Mouse (Mus musculus) liver, postnatal 0 days (tissue): Measurements from ENCODE around the gene Nat8f1. TPM values are rescaled to one million over a fixed set of nuclear protein-coding genes. Genes with fewer than 3 reads are reported as not detected.
"Not testable (repeated sequence)": the region's sequence is repeated elsewhere in the genome, so short reads cannot be mapped to it uniquely, and the experiment has no call there.

ENCODE experiments used
- ATAC-seq: fragments of 200-750 bp; cut with Nextera tagmentation; 2 replicates; pipeline ENCODE4 v1.8.0; 2017; ENCODE audit warnings: mild to moderate bottlenecking, moderate library complexity
- DNase-seq: peaks from one replicate; pipeline ENCODE4 v3.0.0-alpha.2; 2016
- H3K27ac ChIP-seq: fragments of 300-500 bp; sonication (generic); 2 replicates; pipeline ENCODE4 v1.5.1; 2014; ENCODE audit warnings: antibody characterized with exemption, moderate library complexity, mild to moderate bottlenecking, low read depth
- H3K27me3 ChIP-seq: fragments of 300-500 bp; sonication (generic); 2 replicates; pipeline ENCODE4 v1.6.1; 2014; ENCODE audit warnings: low read length, control low read depth, mixed read lengths; ENCODE audit not compliant: insufficient read depth
- H3K36me3 ChIP-seq: fragments of 300-500 bp; sonication (generic); replicated peaks from 2 replicates; pipeline ENCODE4 v1.6.1; 2014; ENCODE audit warnings: mild to moderate bottlenecking, control low read depth, low read length, moderate library complexity, mixed read lengths; ENCODE audit not compliant: insufficient read depth
- H3K4me1 ChIP-seq: fragments of 300-500 bp; sonication (generic); 2 replicates; pipeline ENCODE4 v1.6.1; 2014; ENCODE audit warnings: antibody characterized with exemption, mild to moderate bottlenecking, control low read depth; ENCODE audit not compliant: insufficient read depth
- H3K4me2 ChIP-seq: fragments of 300-500 bp; sonication (generic); 2 replicates; pipeline ENCODE4 v1.6.1; 2014; ENCODE audit warnings: low read depth, mild to moderate bottlenecking, low read length, moderate library complexity, mixed read lengths
- H3K4me3 ChIP-seq: fragments of 300-500 bp; sonication (generic); 2 replicates; pipeline ENCODE4 v1.5.1; 2014; ENCODE audit warnings: low read depth, low read length
- H3K9ac ChIP-seq: fragments of 300-500 bp; sonication (generic); replicated peaks from 2 replicates; pipeline ENCODE4 v1.6.1; 2014; ENCODE audit warnings: mild to moderate bottlenecking, moderate library complexity
- H3K9me3 ChIP-seq: fragments of 300-500 bp; sonication (generic); 2 replicates; pipeline ENCODE4 v1.6.1; 2016; ENCODE audit warnings: mild to moderate bottlenecking, control low read depth, low read length, mixed read lengths
- CTCF ChIP-seq: sonication (generic); IDR thresholded peaks from 2 replicates; pipeline ENCODE4 v1.5.1; 2016; ENCODE audit warnings: antibody characterized with exemption, low read depth
- EP300 ChIP-seq: IDR thresholded peaks from 2 replicates; pipeline ENCODE4 v1.6.1; 2016; ENCODE audit warnings: antibody characterized with exemption, low read depth, mild to moderate bottlenecking
- WGBS: fragments of 180-500 bp; shearing (Covaris S2); extraction: QIAGEN DNeasy Blood & Tissue Kit; methylation state at CpG from one replicate; pipeline ENCODE4 v1.1.7; 2014; ENCODE audit not compliant: insufficient replicate concordance; 5-methylcytosine and 5-hydroxymethylcytosine counted together
- polyA plus RNA-seq: library from polyadenylated mRNA; unstranded; fragments of >200 nt; fragmentation: Nextera tagmentation; extraction: Ambion mirVana; gene quantifications from 2 replicates; pipeline ENCODE4 v1.2.1, GENCODE M21; 2015

The Nat8f1 gene
- polyA plus RNA-seq, 1 experiment from 2014 or later = 37.4 TPM

DNA sequence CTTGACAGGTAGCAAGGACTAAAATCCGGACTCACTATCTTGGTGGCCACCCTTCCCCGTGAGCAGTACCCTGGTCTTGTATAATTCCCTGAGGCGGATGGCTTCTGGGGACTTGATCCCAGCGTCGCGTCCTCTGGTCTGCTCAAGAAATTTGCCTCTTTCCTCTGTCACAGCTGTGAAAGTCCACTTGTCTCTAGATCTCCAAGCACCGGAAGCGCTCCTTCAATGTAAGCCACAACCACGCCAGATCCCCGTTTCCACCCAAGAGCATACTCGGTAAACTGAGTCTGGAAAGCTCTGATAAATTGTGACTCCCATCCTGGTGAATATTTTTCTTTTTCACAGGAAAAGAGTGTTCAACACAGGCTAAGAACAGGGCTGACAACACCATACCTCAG lies 347 bp downstream of the Nat8f1 start:
- DNase-seq (no peak), ATAC-seq (no peak)
- 3% methylated on average over 11 of the region's 11 CpGs for WGBS
- H3K27ac ChIP-seq = peak overlapping the region; percentile 95
- peaks cover 25% of the 10 kb centered on the region for H3K4me1 ChIP-seq
- no peaks in the 10 kb centered on the region for H3K36me3 ChIP-seq
- H3K27me3 ChIP-seq = no peaks in the 10 kb centered on the region
- H3K9me3 ChIP-seq = no peaks in the 10 kb centered on the region
- H3K4me3 ChIP-seq = peak overlapping the region; percentile 88
- no peak for TF ChIP-seq CTCF
- peak overlapping the region; percentile 93 for H3K4me2 ChIP-seq
- H3K9ac ChIP-seq = peak overlapping the region; percentile 81

DNA sequence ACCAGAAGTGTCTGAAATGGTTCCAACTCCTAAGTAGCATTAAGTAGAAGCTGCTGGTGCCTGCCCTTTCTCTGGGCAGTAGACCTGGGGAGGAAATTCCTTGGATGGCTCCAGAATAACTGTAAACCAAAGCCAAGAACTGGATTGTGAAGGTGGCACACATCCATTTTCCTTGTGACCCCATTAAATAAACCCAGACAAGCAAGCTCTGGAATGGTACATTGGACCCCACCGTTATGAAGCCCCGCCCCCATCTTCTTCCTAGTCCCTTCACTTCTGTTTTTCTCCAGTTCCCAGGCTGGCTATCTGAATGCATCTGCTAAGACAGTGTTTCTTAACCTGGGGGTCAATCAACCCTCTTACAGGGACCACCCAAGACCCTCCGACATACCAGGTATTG lies 3.9 kb downstream of the Nat8f1 start, which contains the start of gene Tprkb:
Tprkb (plus strand) TSS at position 279 of the 400 bp plus-strand sequence.
- ATAC-seq = no peak

DNA sequence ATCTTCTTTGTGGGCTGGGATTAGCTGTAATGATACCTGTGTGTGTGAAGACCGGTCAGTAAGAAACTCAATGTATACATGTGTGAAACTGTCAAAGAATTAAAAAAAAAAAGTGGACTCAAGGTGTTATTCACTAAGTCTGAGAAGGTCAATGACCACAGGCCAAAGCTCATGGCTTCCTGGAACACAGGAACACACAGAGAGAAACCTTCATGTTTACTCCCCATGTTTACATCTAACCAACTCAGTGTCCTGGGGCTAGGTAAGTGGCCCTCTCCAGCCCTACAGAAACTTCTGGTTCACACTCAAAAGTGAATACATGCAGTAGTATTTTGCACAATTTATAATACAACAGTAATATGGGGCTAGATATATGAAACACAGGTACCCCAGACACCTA lies 5.8 kb downstream of the Nat8f1 start:
- Histone ChIP-seq H3K4me2 (no peak overlapping the region), H3K27ac (peak overlapping the region; percentile 68), H3K4me1 (peaks cover 39% of the 10 kb centered on the region), H3K27me3 (no peaks in the 10 kb centered on the region), H3K9ac (no peak overlapping the region), H3K4me3 (no peak overlapping the region), H3K36me3 (no peaks in the 10 kb centered on the region), H3K9me3 (no peaks in the 10 kb centered on the region)
- DNase-seq (no peak), ATAC-seq (peak; percentile 55; the same call in 1 of the 2 replicates)
- WGBS = 89% methylated on average over 1 of the region's 1 CpGs
- no peak for TF ChIP-seq CTCF
- TF ChIP-seq EP300 = no peak

More for the DNA sequence above, 3.9 kb downstream of the Nat8f1 start, which contains the start of gene Tprkb:
- Histone ChIP-seq H3K9me3 (no peaks in the 10 kb centered on the region), H3K27ac (peak within 1 kb of the TSS; percentile 49; the same call in 1 of the 2 replicates), H3K4me3 (no peak within 1 kb of the TSS), H3K27me3 (no peaks in the 10 kb centered on the region), H3K9ac (no peak within 1 kb of the TSS), H3K4me2 (peak within 1 kb of the TSS; percentile 42), H3K36me3 (no peaks in the 10 kb centered on the region), H3K4me1 (peaks cover 39% of the 10 kb centered on the region)
- WGBS = 52% methylated on average over 3 of the region's 3 CpGs
- TF ChIP-seq EP300 = no peak
- TF ChIP-seq CTCF = no peak
- no peak for DNase-seq

DNA sequence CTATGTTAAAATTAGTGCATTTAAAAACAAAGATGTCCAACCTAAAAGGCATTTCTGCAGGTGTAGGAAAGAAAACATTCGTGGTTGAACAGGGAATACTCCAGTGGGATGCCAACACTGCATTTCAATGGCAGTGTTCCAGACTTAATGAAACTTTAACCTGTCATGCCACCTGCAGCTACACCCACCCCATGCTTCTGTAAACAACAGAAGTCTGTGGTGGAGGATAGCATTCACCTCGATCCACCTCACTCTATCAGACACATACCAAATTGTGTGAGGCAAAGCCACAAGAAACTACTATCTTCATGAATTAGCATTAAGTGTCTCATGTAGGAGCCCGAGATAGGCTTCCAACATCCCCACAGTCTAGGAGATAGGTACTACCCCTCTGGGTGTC lies 7.1 kb downstream of the Nat8f1 start:
- no peaks in the 10 kb centered on the region for H3K9me3 ChIP-seq
- no peak overlapping the region for H3K4me3 ChIP-seq
- H3K9ac ChIP-seq = no peak overlapping the region
- 44% methylated on average over 3 of the region's 3 CpGs for WGBS
- peak; percentile 45; the same call in 1 of the 2 replicates for ATAC-seq
- H3K36me3 ChIP-seq = no peaks in the 10 kb centered on the region
- peak overlapping the region; percentile 68 for H3K27ac ChIP-seq
- H3K4me1 ChIP-seq = peaks cover 33% of the 10 kb centered on the region
- H3K27me3 ChIP-seq = no peaks in the 10 kb centered on the region
- no peak for DNase-seq
- no peak overlapping the region for H3K4me2 ChIP-seq
- no peak for TF ChIP-seq CTCF
- TF ChIP-seq EP300 = no peak

DNA sequence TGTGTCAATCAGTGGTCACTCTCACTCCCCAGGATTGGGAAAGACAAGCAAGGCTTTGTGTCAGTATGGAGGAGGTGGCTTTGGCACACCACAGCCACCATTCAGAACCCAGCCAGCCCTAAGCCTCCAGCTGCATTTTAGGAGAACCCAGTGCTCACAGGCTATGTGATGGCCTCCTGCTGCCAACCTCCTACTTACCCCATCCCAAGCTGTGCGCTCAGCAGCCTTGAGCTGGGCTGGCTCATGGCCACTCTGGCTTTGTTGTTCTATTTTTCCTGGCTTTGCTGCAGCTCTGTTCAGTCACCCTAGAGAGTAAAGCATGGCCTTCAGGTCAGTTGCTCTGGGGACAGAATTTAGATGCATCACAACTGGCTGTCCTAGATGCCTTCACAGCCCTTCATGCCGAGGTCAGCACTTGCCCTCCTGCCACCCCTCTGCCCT lies 8.6 kb downstream of the Nat8f1 start:
- H3K9me3 ChIP-seq, H3K27me3 ChIP-seq, DNase-seq, H3K4me3 ChIP-seq, H3K9ac ChIP-seq, H3K36me3 ChIP-seq, H3K27ac ChIP-seq, H3K4me2 ChIP-seq: not testable (repeated sequence)
- WGBS = 54% methylated on average over 2 of the region's 2 CpGs
- peaks cover 33% of the 10 kb centered on the region for H3K4me1 ChIP-seq
- peak; percentile 22 for ATAC-seq

DNA sequence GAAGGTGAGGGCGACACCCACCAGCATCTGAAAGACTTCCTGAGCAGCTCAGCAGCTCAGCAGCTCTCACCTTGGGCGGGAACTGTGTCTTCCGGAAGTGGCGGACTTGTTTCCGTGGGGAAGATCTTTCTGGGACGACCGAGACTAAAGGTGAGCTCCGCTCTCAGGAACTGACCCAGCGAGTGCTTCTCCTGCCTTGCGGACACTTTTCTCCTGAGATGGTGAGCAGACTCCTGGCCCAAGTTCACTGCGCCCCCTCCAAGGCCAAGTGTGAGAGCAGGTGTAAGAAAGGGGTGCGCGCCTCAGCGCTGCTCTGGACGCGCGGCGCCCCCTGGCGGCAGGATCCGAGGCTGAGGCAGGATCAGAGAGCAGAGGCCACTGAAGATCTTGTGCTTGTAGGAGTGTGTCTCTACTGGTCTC lies 10.8 kb downstream of the Nat8f1 start, which contains the start of gene Nat8f4:
Nat8f4 (minus strand) TSS at position 243 of the 420 bp plus-strand sequence.
- not testable (repeated sequence) for H3K27me3 ChIP-seq, H3K9me3 ChIP-seq, H3K36me3 ChIP-seq, H3K27ac ChIP-seq
- TF ChIP-seq CTCF = peak; percentile 87
- 12% methylated on average over 20 of the region's 20 CpGs for WGBS
- peaks cover 20% of the 10 kb centered on the region for H3K4me1 ChIP-seq
- peak within 1 kb of the TSS; percentile 38 for H3K4me3 ChIP-seq
- ATAC-seq (peak; percentile 75), DNase-seq (peak; percentile 65)
- H3K4me2 ChIP-seq = peak within 1 kb of the TSS; percentile 40
- H3K9ac ChIP-seq = peak within 1 kb of the TSS; percentile 36; the same call in 1 of the 2 replicates

DNA sequence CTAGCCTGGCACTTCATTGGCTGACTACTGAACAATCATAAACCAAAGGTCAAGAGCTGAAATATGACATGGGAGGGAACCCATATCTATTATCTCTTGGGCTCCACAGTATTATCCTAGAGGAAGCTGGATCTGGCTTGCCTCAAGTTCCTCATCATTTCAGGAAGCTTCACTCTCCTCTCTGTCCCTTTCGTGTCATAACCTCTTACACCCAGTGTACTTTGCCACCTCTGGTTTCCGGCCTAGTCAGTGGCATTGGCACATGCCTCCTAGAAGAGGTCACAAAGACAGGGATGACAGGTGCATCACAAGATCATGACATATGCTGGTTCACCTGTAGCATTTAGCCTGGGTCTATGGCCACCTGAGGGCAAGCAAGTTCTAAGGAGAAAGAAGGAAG lies 13.2 kb downstream of the Nat8f1 start:
- H3K4me3 ChIP-seq = no peak overlapping the region
- H3K4me2 ChIP-seq = no peak overlapping the region
- TF ChIP-seq CTCF (no peak), EP300 (no peak)
- H3K36me3 ChIP-seq = no peaks in the 10 kb centered on the region
- no peak overlapping the region for H3K9ac ChIP-seq
- H3K27me3 ChIP-seq = no peaks in the 10 kb centered on the region
- H3K9me3 ChIP-seq = no peaks in the 10 kb centered on the region
- H3K27ac ChIP-seq = no peak overlapping the region
- DNase-seq (peak; percentile 6), ATAC-seq (no peak)
- WGBS = 73% methylated on average over 2 of the region's 2 CpGs
- H3K4me1 ChIP-seq = peaks cover 11% of the 10 kb centered on the region

DNA sequence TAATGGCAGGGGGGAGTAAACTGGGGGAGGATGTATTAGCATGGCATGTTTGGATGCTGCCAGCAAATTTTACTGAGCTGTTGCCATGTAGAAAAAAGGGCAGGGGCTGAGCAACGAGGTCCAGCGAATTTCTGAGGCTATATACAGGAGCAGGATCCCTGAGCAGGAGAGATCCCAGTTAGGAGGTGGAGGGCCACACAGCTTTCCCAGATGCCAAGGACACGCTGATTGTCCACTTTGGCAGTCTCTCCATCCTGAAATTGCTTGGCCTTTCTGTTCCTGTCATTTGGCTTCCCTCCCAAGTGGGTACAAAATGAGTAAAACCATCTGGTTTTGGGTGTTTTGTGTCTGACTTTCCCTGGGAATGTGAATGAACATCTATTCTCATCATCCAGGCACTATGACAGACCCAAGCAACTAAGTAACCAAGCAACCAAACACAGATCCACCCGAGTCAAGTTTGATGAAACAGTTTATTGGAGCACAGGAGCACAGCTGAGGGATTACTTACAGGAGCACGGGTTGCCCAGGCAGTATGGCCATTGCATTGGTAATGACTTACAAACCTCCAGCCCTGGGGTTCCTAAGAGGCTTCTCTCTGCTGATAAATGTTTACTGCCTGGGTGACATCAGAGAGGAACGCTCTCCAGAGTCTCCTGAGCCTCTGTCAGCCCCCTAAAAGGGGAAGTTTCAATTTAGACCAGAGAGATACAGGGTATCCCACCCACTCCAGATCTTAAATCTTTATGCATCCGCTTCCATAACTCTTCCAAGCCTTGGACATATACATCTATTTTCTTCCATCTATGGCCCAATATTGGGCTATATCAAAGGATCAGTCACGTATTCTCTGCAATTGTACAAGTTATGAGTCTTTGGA lies 16.7 kb downstream of the Nat8f1 start:
- H3K27me3 ChIP-seq, H3K4me3 ChIP-seq, ATAC-seq, H3K36me3 ChIP-seq, H3K4me1 ChIP-seq, H3K9me3 ChIP-seq, H3K9ac ChIP-seq, H3K4me2 ChIP-seq, H3K27ac ChIP-seq: not testable (repeated sequence)
- WGBS = 64% methylated on average over 7 of the region's 8 CpGs
- peak; percentile 4 for DNase-seq
